Mouse (Mus musculus): ENCODE results near the gene Rhog. TPM values are rescaled to one million over a fixed set of nuclear protein-coding genes. Genes with fewer than 3 reads are reported as not detected.

Rhog gene
- polyA plus RNA-seq, 1 experiment from 2014 or later = 65.1 TPM

DNA sequence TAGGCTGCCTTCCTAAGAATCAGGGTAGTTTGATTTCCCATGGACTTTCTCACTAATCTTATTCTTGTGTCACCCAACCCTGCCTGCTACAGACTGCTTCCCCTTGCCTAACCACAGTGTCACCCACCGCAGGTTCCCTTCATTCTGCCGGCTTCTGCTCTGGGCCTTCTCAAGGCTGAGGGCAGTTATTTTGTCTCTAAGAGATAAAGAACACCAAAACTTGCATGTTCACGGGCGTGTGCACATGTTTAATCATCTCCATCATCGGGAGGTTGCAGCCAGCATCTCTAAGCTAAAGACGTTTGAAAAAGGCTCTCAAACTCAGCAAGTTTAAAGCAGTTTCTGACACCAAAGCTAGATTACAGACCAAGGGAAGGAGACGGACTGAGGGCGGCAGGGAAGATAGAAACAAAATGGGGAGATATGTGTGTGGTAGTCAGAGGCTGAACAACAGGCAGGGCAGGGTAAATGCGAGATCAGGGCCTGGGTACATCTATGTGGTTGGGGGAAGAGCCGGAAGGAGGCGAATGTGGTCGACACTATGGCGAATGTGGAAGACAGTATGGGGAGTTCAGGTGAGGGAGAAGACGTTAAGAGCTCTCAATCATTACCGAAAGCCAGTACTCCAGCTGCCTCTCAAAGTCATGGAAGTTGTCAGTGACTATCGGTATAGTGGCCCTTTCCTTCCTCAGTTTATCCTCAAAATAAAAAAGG lies 7.0 kb downstream of the Rhog start:
- Histone ChIP-seq H3K36me3 (ENCODE audit: control insufficient read depth, insufficient read depth, low read length) (no peaks in the 10 kb centered on the region), H3K9ac (replicated peaks; ENCODE audit: low read depth, low read length) (peak overlapping the region; percentile 88), H3K27ac (ENCODE audit: low read length) (peak overlapping the region; percentile 99; the same call in 1 of the 2 replicates), H3K27me3 (ENCODE audit: control insufficient read depth, insufficient read depth, low read length) (no peaks in the 10 kb centered on the region), H3K4me2 (replicated peaks; ENCODE audit: low read depth, low read length) (peak overlapping the region; percentile 83), H3K9me3 (ENCODE audit: control insufficient read depth, low read depth, low read length) (no peaks in the 10 kb centered on the region), H3K4me1 (ENCODE audit: control insufficient read depth, insufficient read depth, low read length) (peaks cover 36% of the 10 kb centered on the region), H3K4me3 (ENCODE audit: low read depth, low read length) (peak overlapping the region; percentile 97)
- WGBS = 16% methylated on average over 16 of the region's 16 CpGs
- ATAC-seq (ENCODE audit: insufficient number of reproducible peaks, insufficient read depth, low FRiP score, low read depth) = no peak

- no peak overlapping the region for H3K4me3 ChIP-seq (ENCODE audit: low read depth, low read length)
These were observed 8.7 kb downstream of the Rhog start for GRCm38 (mm10) chr7:102246956-102247797.

GRCm38 (mm10) chr7:102246265-102246664 lies 9.6 kb downstream of the Rhog start:
- Histone ChIP-seq H3K27me3 (ENCODE audit: control insufficient read depth, insufficient read depth, low read length) (no peaks in the 10 kb centered on the region), H3K4me3 (ENCODE audit: low read depth, low read length) (no peak overlapping the region), H3K4me1 (ENCODE audit: control insufficient read depth, insufficient read depth, low read length) (peaks cover 36% of the 10 kb centered on the region), H3K9me3 (ENCODE audit: control insufficient read depth, low read depth, low read length) (no peaks in the 10 kb centered on the region), H3K9ac (replicated peaks; ENCODE audit: low read depth, low read length) (0 out of 2 replicates have a peak overlapping the region, but pooled peaks have one; percentile 21), H3K4me2 (replicated peaks; ENCODE audit: low read depth, low read length) (0 out of 2 replicates have a peak overlapping the region, but pooled peaks have one; percentile 10), H3K27ac (ENCODE audit: low read length) (0 out of 2 replicates have a peak overlapping the region, but pooled peaks have one; percentile 10), H3K36me3 (ENCODE audit: control insufficient read depth, insufficient read depth, low read length) (no peaks in the 10 kb centered on the region)
- no peak for ATAC-seq (ENCODE audit: insufficient number of reproducible peaks, insufficient read depth, low FRiP score, low read depth)
- WGBS = 43% methylated on average over 6 of the region's 6 CpGs

More at GRCm38 (mm10) chr7:102246956-102247797, 8.7 kb downstream of the Rhog start:
- Histone ChIP-seq H3K4me2 (replicated peaks; ENCODE audit: low read depth, low read length) (peak overlapping the region; percentile 83), H3K27me3 (ENCODE audit: control insufficient read depth, insufficient read depth, low read length) (no peaks in the 10 kb centered on the region), H3K9me3 (ENCODE audit: control insufficient read depth, low read depth, low read length) (no peaks in the 10 kb centered on the region), H3K4me1 (ENCODE audit: control insufficient read depth, insufficient read depth, low read length) (peaks cover 36% of the 10 kb centered on the region), H3K27ac (ENCODE audit: low read length) (no peak overlapping the region), H3K9ac (replicated peaks; ENCODE audit: low read depth, low read length) (0 out of 2 replicates have a peak overlapping the region, but pooled peaks have one; percentile 21), H3K36me3 (ENCODE audit: control insufficient read depth, insufficient read depth, low read length) (no peaks in the 10 kb centered on the region)
- WGBS = 61% methylated on average over 12 of the region's 12 CpGs
- no peak for ATAC-seq (ENCODE audit: insufficient number of reproducible peaks, insufficient read depth, low FRiP score, low read depth)

- H3K9me3 ChIP-seq (ENCODE audit: control insufficient read depth, low read depth, low read length) = no peaks in the 10 kb centered on the region
- WGBS = 17% methylated on average over 1 of the region's 1 CpGs
- no peak for ATAC-seq (ENCODE audit: insufficient number of reproducible peaks, insufficient read depth, low FRiP score, low read depth)
- no peaks in the 10 kb centered on the region for H3K27me3 ChIP-seq (ENCODE audit: control insufficient read depth, insufficient read depth, low read length)
- H3K4me1 ChIP-seq (ENCODE audit: control insufficient read depth, insufficient read depth, low read length) = peaks cover 36% of the 10 kb centered on the region
- H3K9ac ChIP-seq (replicated peaks; ENCODE audit: low read depth, low read length) = 0 out of 2 replicates have a peak overlapping the region, but pooled peaks have one; percentile 10
- H3K4me2 ChIP-seq (replicated peaks; ENCODE audit: low read depth, low read length) = 0 out of 2 replicates have a peak overlapping the region, but pooled peaks have one; percentile 10
- H3K27ac ChIP-seq (ENCODE audit: low read length) = 0 out of 2 replicates have a peak overlapping the region, but pooled peaks have one; percentile 10
- H3K4me3 ChIP-seq (ENCODE audit: low read depth, low read length) = no peak overlapping the region
- no peaks in the 10 kb centered on the region; the same call in 1 of the 2 replicates for H3K36me3 ChIP-seq (ENCODE audit: control insufficient read depth, insufficient read depth, low read length)
These were observed 10.1 kb downstream of the Rhog start for GRCm38 (mm10) chr7:102245775-102246174.

DNA sequence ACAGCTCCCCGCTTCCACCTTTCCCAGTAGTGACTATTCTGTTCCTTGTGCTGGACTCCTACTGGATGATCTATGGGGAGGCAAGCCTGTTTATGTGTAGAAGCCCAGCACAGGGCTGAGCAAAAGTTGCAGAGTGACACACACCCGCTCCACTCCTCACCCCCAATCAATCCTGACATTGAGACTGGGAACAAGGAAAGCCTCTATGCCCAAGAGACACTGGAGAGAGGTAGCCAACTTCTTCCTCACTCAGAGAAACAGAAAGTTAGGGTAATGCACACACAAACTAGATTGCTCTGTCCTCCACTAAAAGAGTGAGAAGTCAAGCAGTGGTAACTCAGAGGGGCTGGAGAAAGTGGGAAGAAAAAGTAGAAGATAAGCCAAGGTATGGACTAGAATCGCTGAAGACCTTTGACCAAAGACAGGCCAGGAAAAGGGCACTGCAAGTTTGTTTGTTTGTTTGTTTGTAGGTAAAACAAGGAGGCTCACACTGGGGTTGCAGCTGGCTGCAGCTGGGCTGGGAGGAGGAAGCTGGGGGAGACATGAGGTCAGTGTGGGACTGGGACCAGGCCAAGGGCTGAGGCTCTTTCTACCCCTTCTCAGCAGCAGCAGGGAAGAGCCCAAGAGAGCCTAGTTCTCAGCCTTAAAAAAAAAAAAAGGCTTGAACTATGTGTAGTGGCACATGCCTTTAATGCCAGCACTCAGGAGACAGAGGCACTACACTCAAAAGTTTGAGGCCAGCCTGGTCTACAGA lies 10.9 kb downstream of the Rhog start:
- ATAC-seq (ENCODE audit: insufficient number of reproducible peaks, insufficient read depth, low FRiP score, low read depth) = no peak

DNA sequence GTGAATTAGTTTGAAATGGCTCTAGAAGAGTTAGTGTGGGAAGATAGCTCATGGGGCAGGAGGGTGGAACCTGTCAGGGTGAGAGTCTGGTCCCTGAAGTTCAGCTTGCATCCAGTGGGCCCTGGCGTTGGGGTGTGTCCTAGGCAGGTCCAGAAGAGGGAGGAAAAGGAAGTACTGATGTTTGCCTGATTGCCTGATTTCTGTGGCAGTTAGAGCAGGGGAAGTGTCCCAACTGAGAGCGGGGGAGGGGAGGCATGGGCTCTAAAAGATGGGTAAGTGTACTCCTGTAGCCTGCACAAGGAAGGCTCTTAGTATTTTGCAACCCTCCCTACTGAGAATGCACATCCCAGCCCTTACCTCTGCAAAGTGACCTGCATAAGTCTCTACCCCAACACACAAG lies 12.0 kb downstream of the Rhog start:
- no peak for ATAC-seq (ENCODE audit: insufficient number of reproducible peaks, insufficient read depth, low FRiP score, low read depth)
- WGBS = 87% methylated on average over 2 of the region's 2 CpGs
- Histone ChIP-seq H3K27ac (ENCODE audit: low read length) (no peak overlapping the region), H3K4me3 (ENCODE audit: low read depth, low read length) (no peak overlapping the region), H3K9me3 (ENCODE audit: control insufficient read depth, low read depth, low read length) (no peaks in the 10 kb centered on the region), H3K4me1 (ENCODE audit: control insufficient read depth, insufficient read depth, low read length) (peaks cover 33% of the 10 kb centered on the region), H3K4me2 (replicated peaks; ENCODE audit: low read depth, low read length) (no peak overlapping the region), H3K27me3 (ENCODE audit: control insufficient read depth, insufficient read depth, low read length) (no peaks in the 10 kb centered on the region), H3K9ac (replicated peaks; ENCODE audit: low read depth, low read length) (no peak overlapping the region), H3K36me3 (ENCODE audit: control insufficient read depth, insufficient read depth, low read length) (peaks cover 11% of the 10 kb centered on the region)

More for the DNA sequence above, 10.9 kb downstream of the Rhog start:
- Histone ChIP-seq H3K4me1 (ENCODE audit: control insufficient read depth, insufficient read depth, low read length) (peaks cover 36% of the 10 kb centered on the region), H3K9me3 (ENCODE audit: control insufficient read depth, low read depth, low read length) (no peaks in the 10 kb centered on the region), H3K27me3 (ENCODE audit: control insufficient read depth, insufficient read depth, low read length) (no peaks in the 10 kb centered on the region), H3K36me3 (ENCODE audit: control insufficient read depth, insufficient read depth, low read length) (peaks cover 2% of the 10 kb centered on the region; the same call in 1 of the 2 replicates), H3K4me2 (replicated peaks; ENCODE audit: low read depth, low read length) (no peak overlapping the region), H3K9ac (replicated peaks; ENCODE audit: low read depth, low read length) (no peak overlapping the region), H3K27ac (ENCODE audit: low read length) (no peak overlapping the region), H3K4me3 (ENCODE audit: low read depth, low read length) (no peak overlapping the region)
- 66% methylated on average over 3 of the region's 3 CpGs for WGBS

DNA sequence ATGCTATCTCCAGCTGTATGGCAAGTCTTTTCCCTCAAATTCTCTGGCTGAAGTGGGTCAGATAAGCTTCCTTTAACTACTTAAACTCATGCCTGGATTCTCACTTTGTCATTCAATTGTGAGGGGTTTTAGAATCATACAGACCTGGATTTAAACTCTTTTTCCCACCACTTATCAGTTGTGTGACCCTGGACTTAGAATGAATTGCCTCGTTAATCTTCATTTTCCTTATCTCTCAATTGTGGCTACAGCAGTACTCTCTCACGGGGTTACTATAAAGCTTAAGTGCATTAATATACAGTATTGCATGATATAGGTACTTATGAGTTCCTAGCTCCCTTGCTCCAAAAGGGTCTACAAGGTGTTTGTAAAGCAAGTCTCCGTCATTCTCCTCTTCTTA lies 12.9 kb downstream of the Rhog start:
- Histone ChIP-seq H3K36me3 (ENCODE audit: control insufficient read depth, insufficient read depth, low read length) (peaks cover 18% of the 10 kb centered on the region), H3K27ac (ENCODE audit: low read length) (no peak overlapping the region), H3K27me3 (ENCODE audit: control insufficient read depth, insufficient read depth, low read length) (no peaks in the 10 kb centered on the region)

GRCm38 (mm10) chr7:102242371-102242770 lies 13.5 kb downstream of the Rhog start:
- peaks cover 24% of the 10 kb centered on the region for H3K4me1 ChIP-seq (ENCODE audit: control insufficient read depth, insufficient read depth, low read length)
- no peak overlapping the region for H3K27ac ChIP-seq (ENCODE audit: low read length)
- H3K9me3 ChIP-seq (ENCODE audit: control insufficient read depth, low read depth, low read length) = no peaks in the 10 kb centered on the region
- H3K4me2 ChIP-seq (replicated peaks; ENCODE audit: low read depth, low read length) = no peak overlapping the region
- ATAC-seq (ENCODE audit: insufficient number of reproducible peaks, insufficient read depth, low FRiP score, low read depth) = no peak
- H3K4me3 ChIP-seq (ENCODE audit: low read depth, low read length) = no peak overlapping the region
- WGBS = 82% methylated on average over 5 of the region's 5 CpGs
- H3K27me3 ChIP-seq (ENCODE audit: control insufficient read depth, insufficient read depth, low read length) = no peaks in the 10 kb centered on the region
- no peak overlapping the region for H3K9ac ChIP-seq (replicated peaks; ENCODE audit: low read depth, low read length)
- peaks cover 23% of the 10 kb centered on the region for H3K36me3 ChIP-seq (ENCODE audit: control insufficient read depth, insufficient read depth, low read length)

More for the DNA sequence above, 12.9 kb downstream of the Rhog start:
- no peak for ATAC-seq (ENCODE audit: insufficient number of reproducible peaks, insufficient read depth, low FRiP score, low read depth)
- 72% methylated on average over 3 of the region's 3 CpGs for WGBS
- Histone ChIP-seq H3K4me1 (ENCODE audit: control insufficient read depth, insufficient read depth, low read length) (peaks cover 27% of the 10 kb centered on the region), H3K9me3 (ENCODE audit: control insufficient read depth, low read depth, low read length) (no peaks in the 10 kb centered on the region), H3K9ac (replicated peaks; ENCODE audit: low read depth, low read length) (no peak overlapping the region), H3K4me2 (replicated peaks; ENCODE audit: low read depth, low read length) (no peak overlapping the region), H3K4me3 (ENCODE audit: low read depth, low read length) (no peak overlapping the region)

Measured in stomach, embryonic 14.5 days (tissue).